Mouse (Mus musculus) midbrain, embryonic 16.5 days (tissue): Measurements from ENCODE around the gene Prc1. TPM values are rescaled to one million over a fixed set of nuclear protein-coding genes. Genes with fewer than 3 reads are reported as not detected.

Source experiments
- ATAC-seq: fragments of 200-750 bp; cut with Nextera tagmentation; 2 replicates; pipeline ENCODE4 v1.8.0; 2017; ENCODE audit warnings: moderate TSS enrichment
- H3K27ac ChIP-seq: fragments of 300-500 bp; sonication (generic); 2 replicates; pipeline ENCODE4 v1.5.1; 2014; ENCODE audit warnings: mild to moderate bottlenecking, low read length, mixed read lengths
- H3K27me3 ChIP-seq: fragments of 300-500 bp; sonication (generic); 2 replicates; pipeline ENCODE4 v1.6.1; 2014; ENCODE audit warnings: low read depth, low read length, mixed read lengths; ENCODE audit not compliant: control insufficient read depth, insufficient read depth
- H3K36me3 ChIP-seq: fragments of 300-500 bp; sonication (generic); 2 replicates; pipeline ENCODE4 v1.6.1; 2014; ENCODE audit warnings: mild to moderate bottlenecking, low read length, moderate library complexity, mixed read lengths; ENCODE audit not compliant: control insufficient read depth, insufficient read depth
- H3K4me1 ChIP-seq: fragments of 300-500 bp; sonication (generic); 2 replicates; pipeline ENCODE4 v1.6.1; 2014; ENCODE audit warnings: mild to moderate bottlenecking, low read length, mixed read lengths; ENCODE audit not compliant: control insufficient read depth, insufficient read depth
- H3K4me2 ChIP-seq: fragments of 300-500 bp; sonication (generic); 2 replicates; pipeline ENCODE4 v1.6.1; 2014; ENCODE audit warnings: mild to moderate bottlenecking, low read length, mixed read lengths
- H3K4me3 ChIP-seq: fragments of 300-500 bp; sonication (generic); 2 replicates; pipeline ENCODE4 v1.5.1; 2014; ENCODE audit warnings: low read depth, mild to moderate bottlenecking, low read length, moderate library complexity, mixed read lengths
- H3K9ac ChIP-seq: fragments of 300-500 bp; sonication (generic); 2 replicates; pipeline ENCODE4 v1.6.1; 2014; ENCODE audit warnings: low read depth, low read length, mixed read lengths
- H3K9me3 ChIP-seq: fragments of 300-500 bp; sonication (generic); replicated peaks from 2 replicates; pipeline ENCODE4 v1.6.1; 2014; ENCODE audit warnings: mild to moderate bottlenecking, low read length, mixed read lengths; ENCODE audit not compliant: control insufficient read depth, poor library complexity, severe bottlenecking
- WGBS: fragments of 180-500 bp; shearing (Covaris S2); extraction: QIAGEN DNeasy Blood & Tissue Kit; methylation state at CpG from one replicate; pipeline ENCODE4 v1.1.7; 2014; 5-methylcytosine and 5-hydroxymethylcytosine counted together
- polyA plus RNA-seq: library from polyadenylated mRNA; unstranded; fragments of >200 nt; fragmentation: Nextera tagmentation; extraction: Ambion mirVana; gene quantifications from 2 replicates; pipeline ENCODE4 v1.2.1, GENCODE M21; 2015

Prc1 gene
- polyA plus RNA-seq, 1 experiment from 2014 or later = 22.6 TPM

- H3K4me1 ChIP-seq = peaks cover 9% of the 10 kb centered on the region
- H3K27me3 ChIP-seq = peaks cover 27% of the 10 kb centered on the region
- peak within 1 kb of the TSS; percentile 85 for H3K9ac ChIP-seq
- H3K27ac ChIP-seq = peak within 1 kb of the TSS; percentile 77
- peak; percentile 94 for ATAC-seq
- peaks cover 15% of the 10 kb centered on the region for H3K36me3 ChIP-seq
- H3K4me3 ChIP-seq = peak within 1 kb of the TSS; percentile 71
- 26% methylated on average over 40 of the region's 40 CpGs for WGBS
- peak within 1 kb of the TSS; percentile 72 for H3K4me2 ChIP-seq
- no peaks in the 10 kb centered on the region for H3K9me3 ChIP-seq
Observed at GRCm38 (mm10) chr7:80260625-80261371, 33.5 kb upstream of the Prc1 start, which contains the start of gene Ngrn. Gene Ngrn, plus strand, starts transcription at chr7:80261215.

GRCm38 (mm10) chr7:80261372-80261990 lies 32.8 kb upstream of the Prc1 start:
- H3K27ac ChIP-seq = peak overlapping the region; percentile 77
- peaks cover 27% of the 10 kb centered on the region for H3K27me3 ChIP-seq
- H3K9ac ChIP-seq = peak overlapping the region; percentile 85
- peaks cover 22% of the 10 kb centered on the region for H3K36me3 ChIP-seq
- H3K4me2 ChIP-seq = peak overlapping the region; percentile 72
- ATAC-seq = peak; percentile 73
- WGBS = under 1% methylated on average over 31 of the region's 32 CpGs
- H3K4me1 ChIP-seq = peaks cover 9% of the 10 kb centered on the region
- no peaks in the 10 kb centered on the region for H3K9me3 ChIP-seq
- H3K4me3 ChIP-seq = peak overlapping the region; percentile 71

- H3K4me1 ChIP-seq = peaks cover 16% of the 10 kb centered on the region
- H3K9ac ChIP-seq = no peak overlapping the region
- 95% methylated on average over 12 of the region's 12 CpGs for WGBS
- peaks cover 29% of the 10 kb centered on the region for H3K36me3 ChIP-seq
- H3K9me3 ChIP-seq = no peaks in the 10 kb centered on the region
- no peak overlapping the region for H3K4me3 ChIP-seq
- peaks cover 3% of the 10 kb centered on the region; the same call in 1 of the 2 replicates for H3K27me3 ChIP-seq
- no peak overlapping the region for H3K4me2 ChIP-seq
- no peak for ATAC-seq
- no peak overlapping the region for H3K27ac ChIP-seq
Observed at GRCm38 (mm10) chr7:80264606-80265005, 29.6 kb upstream of the Prc1 start.

DNA sequence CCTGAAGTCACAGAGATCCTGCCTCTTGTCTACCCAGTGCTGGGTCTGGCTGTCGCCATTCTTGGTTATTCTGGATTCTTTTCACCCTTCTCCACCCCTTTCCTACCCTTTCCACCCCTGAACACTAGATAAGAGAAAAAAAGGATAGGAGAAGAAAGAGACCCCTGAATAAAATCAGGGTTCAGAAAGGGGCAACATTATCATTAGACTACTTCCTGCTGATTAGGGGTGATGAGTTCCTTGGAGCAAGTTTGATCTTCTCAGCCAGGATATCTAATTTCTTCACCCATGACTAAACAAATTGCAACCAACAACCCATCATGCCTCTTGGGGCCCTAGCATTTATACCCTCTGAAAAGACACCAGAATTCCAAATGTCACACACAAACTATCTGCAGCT lies 26.5 kb upstream of the Prc1 start:
- no peak for ATAC-seq
- no peak overlapping the region for H3K4me2 ChIP-seq
- H3K4me3 ChIP-seq = no peak overlapping the region
- H3K27me3 ChIP-seq = no peaks in the 10 kb centered on the region
- H3K9me3 ChIP-seq = no peaks in the 10 kb centered on the region
- no peak overlapping the region for H3K27ac ChIP-seq
- peaks cover 32% of the 10 kb centered on the region for H3K36me3 ChIP-seq
- WGBS = 75% methylated on average over 1 of the region's 1 CpGs
- no peak overlapping the region for H3K9ac ChIP-seq
- H3K4me1 ChIP-seq = peaks cover 21% of the 10 kb centered on the region

- 6% methylated on average over 21 of the region's 21 CpGs for whole genome bisulfite sequencing
- peaks cover 41% of the 10 kb centered on the region for H3K36me3 ChIP-seq
- peak; percentile 93 for ATAC-seq
Observed at GRCm38 (mm10) chr7:80268897-80269750, 25.1 kb upstream of the Prc1 start, which contains the start of gene Vps33b. Gene Vps33b, plus strand, starts transcription at chr7:80269649.

GRCm38 (mm10) chr7:80269751-80270255 lies 24.4 kb upstream of the Prc1 start:
- H3K4me3 ChIP-seq = peak overlapping the region; percentile 90
- H3K27ac ChIP-seq = peak overlapping the region; percentile 80
- H3K4me1 ChIP-seq = peaks cover 21% of the 10 kb centered on the region
- peaks cover 41% of the 10 kb centered on the region for H3K36me3 ChIP-seq
- H3K9me3 ChIP-seq = peaks cover 7% of the 10 kb centered on the region; the same call in 1 of the 2 replicates
- peak overlapping the region; percentile 86 for H3K9ac ChIP-seq
- peak; percentile 73; the same call in 1 of the 2 replicates for ATAC-seq
- no peaks in the 10 kb centered on the region for H3K27me3 ChIP-seq
- WGBS = 1% methylated on average over 23 of the region's 23 CpGs
- H3K4me2 ChIP-seq = peak overlapping the region; percentile 81

More at GRCm38 (mm10) chr7:80268897-80269750, 25.1 kb upstream of the Prc1 start, which contains the start of gene Vps33b:
- H3K4me2 ChIP-seq = peak within 1 kb of the TSS; percentile 81
- H3K27ac ChIP-seq = peak within 1 kb of the TSS; percentile 80
- peaks cover under 1% of the 10 kb centered on the region; the same call in 1 of the 2 replicates for H3K9me3 ChIP-seq
- peaks cover 21% of the 10 kb centered on the region for H3K4me1 ChIP-seq
- H3K4me3 ChIP-seq = peak within 1 kb of the TSS; percentile 90
- no peaks in the 10 kb centered on the region for H3K27me3 ChIP-seq
- peak within 1 kb of the TSS; percentile 86 for H3K9ac ChIP-seq

GRCm38 (mm10) chr7:80273456-80273855 lies 20.8 kb upstream of the Prc1 start:
- 95% methylated on average over 2 of the region's 2 CpGs for WGBS
- H3K4me3 ChIP-seq = no peak overlapping the region
- H3K9me3 ChIP-seq = peaks cover 8% of the 10 kb centered on the region; the same call in 1 of the 2 replicates
- H3K9ac ChIP-seq = no peak overlapping the region
- no peak overlapping the region for H3K27ac ChIP-seq
- ATAC-seq = no peak
- peaks cover 41% of the 10 kb centered on the region for H3K36me3 ChIP-seq
- H3K4me1 ChIP-seq = peaks cover 21% of the 10 kb centered on the region
- H3K27me3 ChIP-seq = no peaks in the 10 kb centered on the region
- no peak overlapping the region for H3K4me2 ChIP-seq

DNA sequence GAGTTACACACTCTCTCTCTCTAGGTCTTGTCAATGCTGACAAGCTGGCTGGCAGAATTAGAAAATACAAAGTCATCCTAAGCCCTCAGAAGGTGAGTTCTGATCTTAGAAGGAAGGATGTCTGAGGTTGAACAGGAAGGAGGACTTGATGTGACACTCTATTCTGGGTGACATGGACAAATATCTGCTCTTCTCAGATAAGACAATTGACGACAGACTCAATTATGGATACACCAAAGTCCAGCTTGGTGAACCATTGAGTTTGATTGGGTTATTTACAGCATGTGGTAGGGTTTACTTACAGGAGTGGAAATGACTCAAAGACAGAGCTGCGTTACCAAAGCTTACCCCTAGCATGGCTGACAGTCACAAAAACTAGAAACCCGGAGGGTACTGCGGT lies 17.9 kb upstream of the Prc1 start:
- no peak for ATAC-seq
- Histone ChIP-seq H3K4me2 (no peak overlapping the region), H3K4me1 (peaks cover 2% of the 10 kb centered on the region; the same call in 1 of the 2 replicates), H3K27ac (no peak overlapping the region), H3K27me3 (no peaks in the 10 kb centered on the region), H3K36me3 (peaks cover 57% of the 10 kb centered on the region), H3K9ac (no peak overlapping the region), H3K9me3 (peaks cover 8% of the 10 kb centered on the region; the same call in 1 of the 2 replicates), H3K4me3 (no peak overlapping the region)
- 97% methylated on average over 4 of the region's 4 CpGs for WGBS
